Mouse (Mus musculus): ENCODE measurements around the gene Alkbh7.

GRCm38 (mm10) chr17:56963646-56964045, 33.5 kb upstream of the Alkbh7 start:
- TF ChIP-seq TAL1 (IDR thresholded peaks at IDR 0.05; ENCODE audit: low read length) (no peak), GATA1 (IDR thresholded peaks at IDR 0.05; ENCODE audit: low read length) (no peak)

Data from erythroblast, embryonic 14.5 days (primary cell).